Mouse (Mus musculus) lung, adult 2 months (tissue): ENCODE data around the gene Disp1. TPM values are rescaled to one million over a fixed set of nuclear protein-coding genes. Genes with fewer than 3 reads are reported as not detected.

Experiments used
- DNase-seq: peaks from one replicate; pipeline ENCODE4 v3.0.0; 2022
- H3K4me1 ChIP-seq: fragments of 200-500 bp; 2 replicates; pipeline ENCODE4 v1.6.1; 2011; ENCODE audit warnings: low read length; ENCODE audit not compliant: control insufficient read depth, insufficient read depth
- H3K4me3 ChIP-seq: fragments of 200-500 bp; replicated peaks from 2 replicates; pipeline ENCODE3; 2011; ENCODE audit warnings: low read depth, mild to moderate bottlenecking, control low read depth, low read length; ENCODE audit errors: extremely low read depth
- CTCF ChIP-seq: fragments of 200-500 bp; IDR thresholded peaks from 2 replicates; pipeline ENCODE4 v1.5.1; 2011; ENCODE audit warnings: mild to moderate bottlenecking, low read length, control low read depth; ENCODE audit not compliant: insufficient read depth
- POLR2A ChIP-seq: fragments of 200-500 bp; IDR thresholded peaks from 2 replicates; pipeline ENCODE4 v1.6.1; 2011; ENCODE audit warnings: low read depth, mild to moderate bottlenecking, control low read depth, low read length, borderline replicate concordance; ENCODE audit errors: extremely low read depth
- WGBS: fragments of 180-500 bp; shearing (Covaris S2); methylation state at CpG from one replicate; pipeline ENCODE4 v1.1.7; 2018; 5-methylcytosine and 5-hydroxymethylcytosine counted together
- polyA plus RNA-seq: library from polyadenylated mRNA; depleted of rRNA; stranded (reverse); fragments of >200 nt; gene quantifications from 2 replicates; pipeline ENCODE4 v1.2.3, GENCODE M21; 2012

The Disp1 gene
- polyA plus RNA-seq, 1 experiment, result 9.7 TPM

DNA sequence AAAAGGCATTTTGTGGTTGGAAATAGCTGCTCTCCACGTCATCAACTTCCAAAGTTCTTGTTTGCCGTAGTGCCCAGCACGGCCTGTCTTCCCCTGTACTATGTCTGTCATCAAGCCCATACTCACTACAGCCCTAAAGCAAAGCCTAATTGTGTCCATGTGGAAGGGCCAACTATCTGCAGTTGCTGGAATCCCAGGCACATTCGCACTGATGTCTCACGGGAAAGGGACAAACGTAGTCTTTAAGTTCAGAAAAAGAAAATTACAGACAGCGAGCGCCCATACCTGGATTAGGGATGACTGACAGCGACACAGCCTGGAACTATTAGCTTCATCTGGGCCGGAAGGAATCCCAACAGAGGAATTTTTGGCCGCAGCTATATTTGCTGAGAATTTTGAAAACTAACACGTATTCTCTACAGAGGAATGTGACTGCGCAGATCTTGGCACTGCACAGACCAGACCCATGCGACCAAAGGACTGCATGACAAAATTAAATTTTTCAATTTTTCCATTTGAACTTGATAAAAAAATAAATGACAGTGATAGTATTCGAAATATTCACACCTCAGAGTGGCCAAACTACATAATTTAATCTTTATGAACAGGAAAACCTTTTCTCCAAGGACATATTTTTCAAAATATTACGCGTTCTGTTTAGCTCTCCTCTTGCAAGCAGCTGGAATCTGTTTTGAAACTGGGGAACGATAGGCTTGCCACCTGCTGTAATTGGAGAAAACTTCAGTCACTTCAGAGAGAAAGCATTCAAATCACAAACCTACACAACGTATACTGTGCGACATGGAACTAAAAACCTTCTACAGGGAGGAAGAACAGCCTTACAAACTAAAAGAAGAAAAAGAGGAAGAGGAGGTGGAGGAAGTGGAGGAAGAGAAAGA lies 33.0 kb downstream of the Disp1 start:
- H3K4me3 ChIP-seq, result no peak overlapping the region
- H3K4me1 ChIP-seq, result no peaks in the 10 kb centered on the region
- no peak for DNase-seq
- TF ChIP-seq CTCF (no peak), POLR2A (no peak)
- 75% methylated on average over 20 of the region's 20 CpGs for WGBS

GRCm38 (mm10) chr1:183185560-183185959 lies 35.8 kb downstream of the Disp1 start:
- TF ChIP-seq CTCF (no peak), POLR2A (no peak)
- Histone ChIP-seq H3K4me1 (no peaks in the 10 kb centered on the region), H3K4me3 (no peak overlapping the region)
- WGBS, result 86% methylated on average over 6 of the region's 6 CpGs
- no peak for DNase-seq

DNA sequence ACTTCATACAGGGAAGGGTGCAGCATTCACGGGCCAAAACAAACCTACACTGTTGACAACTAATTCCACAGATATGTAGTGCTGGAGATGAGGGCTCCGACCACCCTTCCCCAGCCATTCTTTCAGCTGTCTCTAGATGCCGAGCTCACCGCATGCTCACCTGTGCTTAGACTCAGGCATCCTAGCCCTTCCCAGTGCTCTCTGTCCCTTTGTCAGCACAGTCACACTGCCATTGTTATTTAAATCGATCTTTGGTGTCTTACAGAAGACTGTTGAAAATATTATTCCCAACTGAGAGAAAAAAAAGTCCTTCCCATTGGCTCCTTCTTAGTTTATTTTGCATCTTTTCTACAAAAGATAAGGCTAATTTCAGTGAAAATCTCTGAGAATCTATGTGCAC lies 36.6 kb downstream of the Disp1 start:
- Histone ChIP-seq H3K4me1 (no peaks in the 10 kb centered on the region), H3K4me3 (no peak overlapping the region)
- WGBS, result 85% methylated on average over 5 of the region's 5 CpGs
- TF ChIP-seq POLR2A (no peak), CTCF (no peak)
- DNase-seq, result no peak

DNA sequence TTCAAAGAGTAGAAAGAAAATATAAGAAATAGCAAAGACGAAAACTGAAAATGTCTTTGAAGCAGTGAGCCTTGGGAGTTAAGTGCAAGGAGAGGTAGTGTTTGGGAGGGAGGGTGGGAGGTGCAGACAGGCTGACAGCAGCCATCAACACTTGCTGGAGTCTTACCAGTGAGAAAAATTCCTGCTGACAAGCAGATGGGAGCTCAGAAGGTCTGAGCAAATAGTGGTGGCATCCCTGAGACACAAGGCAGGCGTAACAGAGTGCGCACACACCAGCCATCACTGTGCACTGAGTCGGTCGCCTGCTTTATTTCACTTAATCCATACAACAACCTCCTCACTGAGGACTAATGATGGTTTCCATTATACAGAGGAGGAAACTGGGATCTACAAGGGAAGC lies 37.8 kb downstream of the Disp1 start:
- 87% methylated on average over 5 of the region's 5 CpGs for WGBS
- TF ChIP-seq POLR2A (no peak), CTCF (no peak)
- Histone ChIP-seq H3K4me3 (no peak overlapping the region), H3K4me1 (no peaks in the 10 kb centered on the region)
- DNase-seq, result no peak

GRCm38 (mm10) chr1:183182641-183183414 lies 38.5 kb downstream of the Disp1 start:
- TF ChIP-seq CTCF, result no peak
- no peak for TF ChIP-seq POLR2A
- Histone ChIP-seq H3K4me1 (no peaks in the 10 kb centered on the region), H3K4me3 (no peak overlapping the region)
- WGBS, result 58% methylated on average over 12 of the region's 12 CpGs
- DNase-seq, result no peak

DNA sequence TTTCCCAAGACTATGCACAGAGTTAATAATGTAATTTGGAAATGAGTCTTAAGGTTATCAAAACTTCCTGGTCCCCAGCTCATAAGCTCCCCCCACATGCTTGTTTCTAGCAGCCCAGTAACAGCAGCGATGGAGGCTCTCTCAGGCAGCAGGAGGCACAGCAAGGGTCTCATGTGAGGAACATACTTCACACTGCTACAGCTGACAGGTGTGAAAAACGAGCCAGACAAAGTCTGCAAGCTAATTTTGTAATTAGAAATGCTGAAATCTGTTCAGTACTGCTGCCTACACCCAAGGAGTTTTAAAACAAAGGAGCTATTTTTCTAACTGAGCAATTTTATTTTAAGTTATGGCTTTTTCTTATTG lies 40.3 kb downstream of the Disp1 start:
- WGBS, result 53% methylated on average over 2 of the region's 2 CpGs
- TF ChIP-seq CTCF, result no peak
- TF ChIP-seq POLR2A, result no peak
- no peak for DNase-seq

GRCm38 (mm10) chr1:183180301-183181029 lies 40.9 kb downstream of the Disp1 start:
- H3K4me3 ChIP-seq, result no peak overlapping the region
- TF ChIP-seq CTCF, result no peak
- TF ChIP-seq POLR2A, result no peak
- 67% methylated on average over 2 of the region's 2 CpGs for WGBS
- no peak for DNase-seq
- no peaks in the 10 kb centered on the region for H3K4me1 ChIP-seq

More for the DNA sequence above, 40.3 kb downstream of the Disp1 start:
- Histone ChIP-seq H3K4me3 (no peak overlapping the region), H3K4me1 (no peaks in the 10 kb centered on the region)

DNA sequence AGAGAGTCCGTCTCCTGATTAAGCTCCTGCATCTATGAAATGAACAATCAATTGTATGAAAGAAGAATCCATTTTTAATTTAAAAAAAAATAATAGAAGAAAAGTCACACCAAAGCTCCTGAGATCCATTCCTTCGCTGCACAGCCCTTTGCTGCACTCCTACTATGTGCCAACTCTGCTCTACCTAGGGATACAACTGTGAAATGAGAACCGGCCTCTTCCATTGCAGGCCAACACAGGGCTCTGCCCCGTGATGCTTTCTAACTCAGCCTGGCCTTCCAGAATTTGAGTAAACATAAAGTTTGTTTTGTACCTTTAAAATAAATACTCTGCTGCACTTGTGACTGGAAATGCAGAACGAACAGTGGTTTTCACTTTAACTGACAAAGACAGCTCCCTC lies 42.0 kb downstream of the Disp1 start:
- TF ChIP-seq POLR2A (no peak), CTCF (no peak)
- no peak overlapping the region for H3K4me3 ChIP-seq
- 78% methylated on average over 5 of the region's 5 CpGs for WGBS
- no peak for DNase-seq
- no peaks in the 10 kb centered on the region for H3K4me1 ChIP-seq

DNA sequence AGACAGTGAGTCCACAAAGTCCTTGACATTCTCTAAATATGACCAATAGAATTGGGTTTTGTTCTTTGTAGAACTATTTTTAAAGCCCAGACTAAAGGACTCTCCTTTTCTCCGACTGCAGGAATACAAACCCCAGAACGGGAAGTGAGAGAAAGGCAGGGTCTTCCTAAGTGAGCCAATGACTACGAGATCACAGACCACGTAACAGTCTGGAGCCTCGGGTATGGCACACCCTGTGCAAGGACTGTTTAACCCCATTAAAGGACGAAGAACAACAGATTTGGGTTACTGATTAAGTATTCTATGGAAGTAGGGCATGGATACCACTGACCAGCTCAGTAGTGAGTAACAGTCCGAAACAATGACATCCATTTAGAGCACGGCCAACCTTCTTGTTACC lies 46.1 kb downstream of the Disp1 start:
- Histone ChIP-seq H3K4me3 (no peak overlapping the region), H3K4me1 (no peaks in the 10 kb centered on the region)
- DNase-seq, result no peak
- no peak for TF ChIP-seq CTCF
- no peak for TF ChIP-seq POLR2A
- WGBS, result 87% methylated on average over 8 of the region's 8 CpGs

DNA sequence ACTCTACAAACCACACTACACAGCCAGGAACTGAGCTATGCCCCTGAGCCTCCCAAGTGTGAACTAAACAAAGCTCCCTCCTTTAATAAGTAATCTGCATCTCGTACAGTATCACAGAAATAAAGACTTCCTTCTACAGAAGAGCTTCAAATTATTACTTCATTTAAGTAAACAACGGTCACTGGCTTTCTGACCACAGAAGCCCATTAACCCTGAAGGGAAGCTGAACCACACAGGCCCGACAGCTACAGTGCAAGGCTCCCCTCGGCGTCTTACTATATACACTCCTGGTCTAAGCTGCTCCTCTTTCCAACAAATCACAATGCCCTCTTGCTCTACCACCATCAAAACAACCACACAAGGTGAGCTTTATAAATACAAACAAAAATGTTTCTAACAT lies 50.2 kb downstream of the Disp1 start:
- no peaks in the 10 kb centered on the region for H3K4me1 ChIP-seq
- DNase-seq, result no peak
- TF ChIP-seq CTCF (no peak), POLR2A (no peak)
- no peak overlapping the region for H3K4me3 ChIP-seq
- WGBS, result 60% methylated on average over 5 of the region's 5 CpGs
